Mouse (Mus musculus) central nervous system, embryonic 14 days (tissue): ENCODE data around the gene Zan. TPM values are rescaled to one million over a fixed set of nuclear protein-coding genes. Genes with fewer than 3 reads are reported as not detected.

Experiments
- polyA plus RNA-seq: library from polyadenylated mRNA; depleted of rRNA; stranded (reverse); fragments of >200 nt; gene quantifications from 2 replicates; pipeline ENCODE4 v1.2.3, GENCODE M21; 2012; rRNA removed

The Zan gene
- 0.26 and 0.64 TPM in 2 replicates for polyA plus RNA-seq

GRCm38 (mm10) chr5:137476964-137477363, at the start of gene Zan:
Zan (minus strand) TSS chr5:137477064.

GRCm38 (mm10) chr5:137518436-137518835, 41.6 kb upstream of the Zan start, which contains the start of gene Gigyf1:
Gigyf1 (plus strand) TSS chr5:137518548.

DNA sequence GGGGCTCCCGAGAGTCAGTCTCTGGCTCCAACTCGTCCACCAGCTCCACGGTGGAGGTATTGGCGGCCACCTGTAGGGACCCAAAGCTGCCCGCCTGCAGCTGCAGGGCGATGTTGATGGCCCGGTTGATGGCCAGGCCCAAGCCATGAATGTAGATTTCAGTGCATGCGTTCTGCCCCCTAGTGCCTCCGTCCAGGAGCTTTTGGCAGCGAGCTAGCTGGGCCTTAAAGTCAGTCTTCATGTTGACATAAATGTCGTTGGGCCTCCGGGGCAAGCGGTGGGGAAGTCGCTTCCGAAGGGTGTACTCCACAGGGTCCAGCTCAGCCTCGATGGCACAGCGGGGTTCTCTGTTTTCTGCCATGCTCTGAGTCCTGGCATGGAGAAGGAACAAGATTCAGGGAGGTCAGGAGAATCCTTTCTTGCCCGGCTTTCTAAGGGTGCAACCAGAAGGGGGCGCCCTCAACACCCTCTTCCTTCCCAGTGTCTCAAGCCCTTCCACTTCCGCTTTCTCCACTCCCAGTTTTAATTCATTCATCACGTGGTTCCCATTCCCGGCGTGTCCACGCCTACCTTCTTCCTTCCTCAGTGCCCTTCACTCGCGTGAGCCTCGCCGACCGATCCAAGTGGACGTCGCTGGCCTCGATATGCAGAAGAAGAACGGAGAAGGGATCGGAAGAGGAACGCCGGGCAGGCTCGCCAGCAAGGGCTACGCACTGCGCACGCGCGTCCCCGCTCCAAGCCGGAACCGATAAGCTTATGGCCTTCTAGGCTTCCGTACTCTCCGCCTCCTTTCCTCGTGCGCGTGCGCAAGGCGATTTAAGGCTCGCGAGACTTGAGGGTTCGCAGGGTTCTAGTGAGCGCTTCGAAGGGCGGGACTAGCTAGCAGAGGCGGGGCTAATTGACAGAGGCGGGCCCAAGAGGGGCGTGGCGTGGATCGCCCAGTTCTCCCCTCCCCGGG, 25.1 kb upstream of the Zan start, which contains the start of gene Pop7:
Gene Pop7, minus strand, starts transcription at position 810 of the 958 bp plus-strand sequence.

GRCm38 (mm10) chr5:137349384-137350204, 127.3 kb downstream of the Zan start, which contains the start of gene Ephb4:
Ephb4 (plus strand) TSS chr5:137350109.

GRCm38 (mm10) chr5:137333512-137334174, 143.2 kb downstream of the Zan start, which contains the start of gene Slc12a9:
Slc12a9 (minus strand) TSS chr5:137333597.

Other genes with a start within 250 kb of the Zan start
- 16.9 and 25.6 TPM in 2 replicates for gene Ache, start 189.5 kb downstream of the Zan start, polyA plus RNA-seq
- gene Ufsp1, start 182.4 kb downstream of the Zan start, polyA plus RNA-seq = 10.2 and 11.9 TPM in 2 replicates
- gene Srrt, start 169.4 kb downstream of the Zan start, polyA plus RNA-seq = 270 and 293 TPM in 2 replicates
- 30.8 and 46.3 TPM in 2 replicates for gene Trip6, start 162.7 kb downstream of the Zan start, polyA plus RNA-seq
- 27.5 and 30.6 TPM in 2 replicates for gene Slc12a9, start 143.5 kb downstream of the Zan start, polyA plus RNA-seq
- gene Ephb4, start 127.0 kb downstream of the Zan start, polyA plus RNA-seq = 17.8 and 30.7 TPM in 2 replicates
- 63.7 and 67.0 TPM in 2 replicates for gene Pop7, start 25.5 kb upstream of the Zan start, polyA plus RNA-seq
- gene Gigyf1, start 41.5 kb upstream of the Zan start, polyA plus RNA-seq = 56.8 and 62.1 TPM in 2 replicates
- not detected in 2 replicates for gene Epo, start 56.2 kb upstream of the Zan start, polyA plus RNA-seq
- gene Gnb2, start 56.4 kb upstream of the Zan start, polyA plus RNA-seq = 859 and 883 TPM in 2 replicates
- gene Actl6b, start 76.5 kb upstream of the Zan start, polyA plus RNA-seq = 237 and 255 TPM in 2 replicates
- 8.2 and 9.8 TPM in 2 replicates for gene Tfr2, start 92.8 kb upstream of the Zan start, polyA plus RNA-seq
- 68.3 and 78.4 TPM in 2 replicates for gene Mospd3, start 124.0 kb upstream of the Zan start, polyA plus RNA-seq
- 30.6 and 64.8 TPM in 2 replicates for gene Pcolce, start 136.7 kb upstream of the Zan start, polyA plus RNA-seq
- 0.23 and 0.26 TPM in 2 replicates for gene Fbxo24, start 151.9 kb upstream of the Zan start, polyA plus RNA-seq
- 22.0 and 23.5 TPM in 2 replicates for gene Lrch4, start 152.1 kb upstream of the Zan start, polyA plus RNA-seq
- 16.1 and 17.9 TPM in 2 replicates for gene Gm20605, start 152.1 kb upstream of the Zan start, polyA plus RNA-seq
- gene Sap25, start 164.3 kb upstream of the Zan start, polyA plus RNA-seq = 35.2 and 37.5 TPM in 2 replicates
- gene Irs3, start 168.7 kb upstream of the Zan start, polyA plus RNA-seq = 0.06 and 0.13 TPM in 2 replicates
- gene Agfg2, start 207.7 kb upstream of the Zan start, polyA plus RNA-seq = 16.9 and 19.4 TPM in 2 replicates